Mouse (Mus musculus): ENCODE results near the gene Cep57l1. TPM values are rescaled to one million over a fixed set of nuclear protein-coding genes. Genes with fewer than 3 reads are reported as not detected.

Cep57l1 gene
- polyA plus RNA-seq, 1 experiment, result 1.9 TPM

- DNase-seq (ENCODE audit: low read depth), result no peak
Measured at GRCm38 (mm10) chr10:41675842-41676571, 133.7 kb downstream of the Cep57l1 start.

GRCm38 (mm10) chr10:41675243-41675642, 134.4 kb downstream of the Cep57l1 start:
- DNase-seq (ENCODE audit: low read depth), result no peak

GRCm38 (mm10) chr10:41674362-41674761, 135.3 kb downstream of the Cep57l1 start:
- no peak for DNase-seq (ENCODE audit: low read depth)

GRCm38 (mm10) chr10:41670196-41670595, 139.5 kb downstream of the Cep57l1 start:
- no peak for DNase-seq (ENCODE audit: low read depth)

Other genes with a start within 250 kb of the Cep57l1 start
- 4.6 and 5.1 TPM in 2 replicates for gene Ccdc162, start 93.2 kb downstream of the Cep57l1 start, polyA plus RNA-seq (2012; rRNA removed)
- 22.2 and 24.0 TPM in 2 replicates for gene Sesn1, start 64 bp upstream of the Cep57l1 start, polyA plus RNA-seq (2012; rRNA removed)
- gene Armc2, start 208.6 kb upstream of the Cep57l1 start, polyA plus RNA-seq (2012; rRNA removed), result 0.98 and 1.3 TPM in 2 replicates

All from gonadal fat pad, adult 2 months (tissue).